Mouse (Mus musculus) forebrain, embryonic 15.5 days (tissue): ENCODE measurements around the gene Wasl. TPM values are rescaled to one million over a fixed set of nuclear protein-coding genes. Genes with fewer than 3 reads are reported as not detected.

Source experiments
- ATAC-seq: fragments of 200-750 bp; cut with Nextera tagmentation; replicated peaks from 2 replicates; pipeline ENCODE4 v1.8.0; 2017; ENCODE audit warnings: mild to moderate bottlenecking, moderate TSS enrichment, moderate library complexity
- H3K27ac ChIP-seq: fragments of 300-500 bp; sonication (generic); replicated peaks from 2 replicates; pipeline ENCODE4 v1.5.1; 2015; ENCODE audit warnings: mild to moderate bottlenecking, inconsistent platforms
- H3K27me3 ChIP-seq: fragments of 300-500 bp; sonication (generic); 2 replicates; pipeline ENCODE4 v1.6.1; 2015; ENCODE audit warnings: inconsistent platforms
- H3K36me3 ChIP-seq: fragments of 300-500 bp; sonication (generic); 2 replicates; pipeline ENCODE4 v1.6.1; 2015; ENCODE audit warnings: mild to moderate bottlenecking, inconsistent platforms
- H3K4me1 ChIP-seq: fragments of 300-500 bp; sonication (generic); 2 replicates; pipeline ENCODE4 v1.6.1; 2015; ENCODE audit warnings: inconsistent platforms
- H3K4me2 ChIP-seq: fragments of 300-500 bp; sonication (generic); replicated peaks from 2 replicates; pipeline ENCODE4 v1.6.1; 2015; ENCODE audit warnings: mild to moderate bottlenecking, inconsistent platforms
- H3K4me3 ChIP-seq: fragments of 300-500 bp; sonication (generic); 2 replicates; pipeline ENCODE4 v1.5.1; 2015; ENCODE audit warnings: mild to moderate bottlenecking, inconsistent platforms
- H3K9ac ChIP-seq: fragments of 300-500 bp; sonication (generic); replicated peaks from 2 replicates; pipeline ENCODE4 v1.6.1; 2015; ENCODE audit warnings: mild to moderate bottlenecking, inconsistent platforms
- H3K9me3 ChIP-seq: fragments of 300-500 bp; sonication (generic); 2 replicates; pipeline ENCODE4 v1.6.1; 2016; ENCODE audit warnings: inconsistent platforms
- WGBS: fragments of 180-500 bp; shearing (Covaris S2); methylation state at CpG from one replicate; pipeline ENCODE4 v1.1.7; 2015; ENCODE audit warnings: mixed read lengths; 5-methylcytosine and 5-hydroxymethylcytosine counted together
- polyA plus RNA-seq: library from polyadenylated mRNA; unstranded; fragments of >200 nt; fragmentation: Nextera tagmentation; extraction: Ambion mirVana; gene quantifications from 2 replicates; pipeline ENCODE4 v1.2.1, GENCODE M21; 2015

Wasl gene
- polyA plus RNA-seq, 1 experiment from 2014 or later, result 74.1 TPM

DNA sequence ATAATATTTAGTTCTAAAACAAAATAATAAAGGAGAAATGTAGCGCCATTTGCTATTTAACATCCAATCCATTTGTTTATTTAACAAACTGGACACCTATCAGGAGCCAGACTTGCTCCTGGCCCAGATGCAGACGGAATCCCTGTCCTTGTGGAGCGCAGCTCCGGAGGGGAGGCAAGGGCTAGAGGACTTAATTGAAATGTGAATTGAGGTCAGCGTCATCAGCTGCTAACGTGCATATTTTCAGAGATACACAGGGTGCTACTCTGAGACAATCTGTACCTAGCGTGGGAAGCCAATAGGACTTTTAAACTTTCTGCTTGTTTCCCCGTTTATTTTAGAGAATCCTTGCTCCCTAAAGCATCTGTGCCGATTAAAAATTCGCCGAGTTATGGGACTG is 94.5 kb downstream of the Wasl start:
- no peaks in the 10 kb centered on the region for H3K36me3 ChIP-seq

DNA sequence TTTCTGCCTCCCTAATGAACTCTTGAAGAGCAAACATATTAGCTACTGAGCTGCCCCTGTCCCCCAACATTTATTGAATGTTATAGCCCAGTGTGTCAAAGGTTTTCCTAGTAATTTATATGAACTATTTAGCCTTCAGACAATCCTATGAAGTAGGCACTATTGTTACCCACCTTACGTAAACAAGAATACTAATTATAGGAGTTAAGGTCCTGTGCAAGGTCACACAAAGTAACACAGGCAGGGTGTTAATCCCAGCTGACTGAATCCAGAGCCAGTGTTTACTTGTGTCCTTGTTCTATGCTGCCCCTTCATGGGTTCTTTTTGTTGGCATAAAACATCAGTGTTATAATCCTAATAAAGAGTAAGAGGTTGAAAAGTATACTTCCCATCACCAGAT is 95.1 kb downstream of the Wasl start:
- Histone ChIP-seq H3K9ac (no peak overlapping the region), H3K27ac (no peak overlapping the region), H3K4me3 (no peak overlapping the region), H3K27me3 (no peaks in the 10 kb centered on the region), H3K4me1 (no peaks in the 10 kb centered on the region), H3K9me3 (no peaks in the 10 kb centered on the region), H3K4me2 (no peak overlapping the region), H3K36me3 (no peaks in the 10 kb centered on the region)
- WGBS, result 73% methylated on average over 1 of the region's 1 CpGs
- ATAC-seq, result no peak

More for the DNA sequence above, 94.5 kb downstream of the Wasl start:
- Histone ChIP-seq H3K9me3 (no peaks in the 10 kb centered on the region), H3K27me3 (no peaks in the 10 kb centered on the region), H3K4me2 (no peak overlapping the region), H3K4me3 (no peak overlapping the region), H3K27ac (no peak overlapping the region), H3K4me1 (no peaks in the 10 kb centered on the region), H3K9ac (no peak overlapping the region)
- WGBS, result 82% methylated on average over 11 of the region's 11 CpGs
- ATAC-seq, result no peak

DNA sequence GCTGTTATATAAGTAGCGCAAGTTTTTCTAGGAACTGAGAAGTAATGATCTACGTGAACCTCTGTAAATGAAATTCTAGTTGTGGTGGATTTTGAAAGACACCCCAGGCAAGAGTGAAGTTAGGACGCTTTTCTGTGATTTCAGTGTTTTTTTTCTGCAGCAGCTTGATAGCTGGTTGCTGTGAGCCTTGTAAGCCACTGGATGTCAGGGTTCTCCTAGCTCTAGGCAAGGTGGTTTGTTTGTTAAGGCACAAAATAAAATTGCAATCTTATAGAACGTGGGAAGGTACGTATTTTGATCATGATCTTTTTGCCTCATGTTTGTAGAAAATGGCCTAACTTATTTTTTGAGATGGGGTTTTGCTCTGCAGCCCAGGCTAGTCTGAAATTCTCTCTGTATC is 95.8 kb downstream of the Wasl start:
- no peak for ATAC-seq
- Histone ChIP-seq H3K27ac (no peak overlapping the region), H3K4me2 (no peak overlapping the region), H3K4me1 (no peaks in the 10 kb centered on the region), H3K27me3 (no peaks in the 10 kb centered on the region), H3K36me3 (no peaks in the 10 kb centered on the region), H3K4me3 (no peak overlapping the region), H3K9me3 (no peaks in the 10 kb centered on the region), H3K9ac (no peak overlapping the region)
- WGBS, result 88% methylated on average over 5 of the region's 5 CpGs

- H3K9ac ChIP-seq, result no peak overlapping the region
- no peaks in the 10 kb centered on the region for H3K9me3 ChIP-seq
- no peak overlapping the region for H3K4me2 ChIP-seq
- no peaks in the 10 kb centered on the region for H3K36me3 ChIP-seq
- ATAC-seq, result no peak
- no peaks in the 10 kb centered on the region for H3K4me1 ChIP-seq
- WGBS, result 94% methylated on average over 1 of the region's 1 CpGs
- H3K27ac ChIP-seq, result no peak overlapping the region
- H3K4me3 ChIP-seq, result no peak overlapping the region
- H3K27me3 ChIP-seq, result no peaks in the 10 kb centered on the region
Observed at GRCm38 (mm10) chr6:24564886-24565285, 99.9 kb downstream of the Wasl start.

GRCm38 (mm10) chr6:24564081-24564480 is 100.7 kb downstream of the Wasl start:
- no peaks in the 10 kb centered on the region for H3K9me3 ChIP-seq
- 78% methylated on average over 9 of the region's 9 CpGs for WGBS

More at GRCm38 (mm10) chr6:24564081-24564480, 100.7 kb downstream of the Wasl start:
- no peak overlapping the region for H3K4me3 ChIP-seq
- H3K27ac ChIP-seq, result no peak overlapping the region
- no peak overlapping the region for H3K4me2 ChIP-seq
- no peak for ATAC-seq
- H3K36me3 ChIP-seq, result no peaks in the 10 kb centered on the region
- H3K4me1 ChIP-seq, result no peaks in the 10 kb centered on the region
- H3K9ac ChIP-seq, result no peak overlapping the region
- no peaks in the 10 kb centered on the region for H3K27me3 ChIP-seq

Other genes with a start within 250 kb of the Wasl start
- gene Iqub, start 149.9 kb downstream of the Wasl start, polyA plus RNA-seq, result 1.2 and 2.1 TPM in 2 replicates
- 313 and 328 TPM in 2 replicates for gene Ndufa5, start 137.0 kb downstream of the Wasl start, polyA plus RNA-seq
- gene Asb15, start 136.9 kb downstream of the Wasl start, polyA plus RNA-seq, result not detected in 2 replicates
- gene Lmod2, start 67.2 kb downstream of the Wasl start, polyA plus RNA-seq, result not detected in 2 replicates
- gene Hyal6, start 68.2 kb upstream of the Wasl start, polyA plus RNA-seq, result not detected in 2 replicates
- not detected in 2 replicates for gene Hyal4, start 83.3 kb upstream of the Wasl start, polyA plus RNA-seq
- not detected in 2 replicates for gene Spam1, start 126.2 kb upstream of the Wasl start, polyA plus RNA-seq
- not detected in 2 replicates for gene Hyal5, start 193.0 kb upstream of the Wasl start, polyA plus RNA-seq